Mouse (Mus musculus) liver, embryonic 14.5 days (tissue): Measurements from ENCODE around the gene Tmem9. TPM values are rescaled to one million over a fixed set of nuclear protein-coding genes. Genes with fewer than 3 reads are reported as not detected.
A peak's percentile ranks its signal among the peaks of the same experiment; 100 is the strongest.

Experiments used
- ATAC-seq: fragments of 200-750 bp; cut with Nextera tagmentation; 2 replicates; pipeline ENCODE4 v1.8.0; 2017; ENCODE audit warnings: moderate number of reproducible peaks, mild to moderate bottlenecking, moderate library complexity; ENCODE audit not compliant: insufficient read depth
- DNase-seq, 3 experiments: peaks; one replicate each; pipeline ENCODE4 v3.0.0-alpha.2; 2012 to 2013; ENCODE audit warnings: low read depth in 3 of 3, low spot score in 3 of 3
- H3K27ac ChIP-seq: fragments of 300-500 bp; sonication (generic); 2 replicates; pipeline ENCODE4 v1.5.1; 2014; ENCODE audit warnings: moderate library complexity, mild to moderate bottlenecking, control low read depth, inconsistent platforms
- H3K27me3 ChIP-seq: fragments of 300-500 bp; sonication (generic); 2 replicates; pipeline ENCODE4 v1.6.1; 2014; ENCODE audit warnings: mild to moderate bottlenecking, low read length, moderate library complexity; ENCODE audit not compliant: control insufficient read depth, insufficient read depth
- H3K36me3 ChIP-seq: fragments of 300-500 bp; sonication (generic); replicated peaks from 2 replicates; pipeline ENCODE4 v1.6.1; 2014; ENCODE audit warnings: low read depth; ENCODE audit not compliant: control insufficient read depth, insufficient read depth
- H3K4me1 ChIP-seq, 2 experiments: fragments of 200-500 bp in 1 of 2; fragments of 300-500 bp in 1 of 2; sonication (generic) in 1 of 2; replicated peaks; 2 replicates each; pipeline ENCODE4 v1.6.1; 2012 to 2014; ENCODE audit warnings: antibody characterized with exemption in 1 of 2, inconsistent platforms in 1 of 2, low read length in 1 of 2; ENCODE audit not compliant: control insufficient read depth in 2 of 2, insufficient read depth in 2 of 2
- H3K4me2 ChIP-seq: fragments of 300-500 bp; sonication (generic); 2 replicates; pipeline ENCODE4 v1.6.1; 2014; ENCODE audit warnings: low read depth, mild to moderate bottlenecking, control low read depth, moderate library complexity
- H3K4me3 ChIP-seq, 2 experiments: fragments of 200-500 bp in 1 of 2; fragments of 300-500 bp in 1 of 2; sonication (generic) in 1 of 2; 2 replicates each; pipeline ENCODE4 v1.5.1; 2012 to 2014; ENCODE audit warnings: low read depth in 2 of 2, low read length in 2 of 2, mild to moderate bottlenecking in 2 of 2, control low read depth in 1 of 2, inconsistent platforms in 1 of 2, moderate library complexity in 1 of 2; ENCODE audit not compliant: insufficient read depth in 1 of 2
- H3K9ac ChIP-seq: fragments of 300-500 bp; sonication (generic); replicated peaks from 2 replicates; pipeline ENCODE4 v1.6.1; 2014; ENCODE audit warnings: mild to moderate bottlenecking, control low read depth, moderate library complexity
- H3K9me3 ChIP-seq: fragments of 300-500 bp; sonication (generic); 2 replicates; pipeline ENCODE4 v1.6.1; 2016; ENCODE audit warnings: low read length, mixed read lengths; ENCODE audit not compliant: control insufficient read depth
- CTCF ChIP-seq: IDR thresholded peaks from 2 replicates; pipeline ENCODE4 v1.5.1; 2016; ENCODE audit warnings: antibody characterized with exemption, low read depth, control low read depth
- EP300 ChIP-seq: IDR thresholded peaks from 2 replicates; pipeline ENCODE4 v1.6.1; 2016; ENCODE audit warnings: antibody characterized with exemption, low read depth
- WGBS: fragments of 180-500 bp; shearing (Covaris S2); extraction: QIAGEN DNeasy Blood & Tissue Kit; methylation state at CpG from one replicate; pipeline ENCODE4 v1.1.7; 2014; ENCODE audit not compliant: insufficient replicate concordance; 5-methylcytosine and 5-hydroxymethylcytosine counted together
- polyA plus RNA-seq, 2 experiments: library from polyadenylated mRNA; depleted of rRNA in 1 of 2; stranded (reverse) in 1 of 2; unstranded in 1 of 2; fragments of >200 nt; fragmentation: Nextera tagmentation in 1 of 2; extraction: Ambion mirVana in 1 of 2; gene quantifications; 2 replicates each; pipeline versions ENCODE4 v1.2.1 to v1.2.3; 2012 to 2014

The Tmem9 gene
- polyA plus RNA-seq, 2 experiments = 44.2 to 44.4 TPM

- ATAC-seq = no peak
Observed at GRCm38 (mm10) chr1:136010247-136010646, 2.3 kb downstream of the Tmem9 start.

GRCm38 (mm10) chr1:136013513-136013912 is 5.6 kb downstream of the Tmem9 start:
- 55% methylated on average over 4 of the region's 4 CpGs for WGBS
- H3K4me2 ChIP-seq = peak overlapping the region; percentile 26; the same call in 1 of the 2 replicates
- DNase-seq (no peak), ATAC-seq (no peak)
- peaks cover 58 to 67% of the 10 kb centered on the region in 2 experiments for H3K4me1 ChIP-seq
- no peaks in the 10 kb centered on the region for H3K36me3 ChIP-seq
- 0 out of 2 replicates have a peak overlapping the region, but pooled peaks have one; percentile 23 for H3K9ac ChIP-seq
- no peak for TF ChIP-seq EP300
- TF ChIP-seq CTCF = no peak
- peak overlapping the region; percentile 94 for H3K27ac ChIP-seq
- no peak overlapping the region for H3K4me3 ChIP-seq
- no peaks in the 10 kb centered on the region for H3K27me3 ChIP-seq
- no peaks in the 10 kb centered on the region for H3K9me3 ChIP-seq

More at GRCm38 (mm10) chr1:136010247-136010646, 2.3 kb downstream of the Tmem9 start:
- 87% methylated on average over 4 of the region's 4 CpGs for WGBS
- no peaks in the 10 kb centered on the region for H3K9me3 ChIP-seq
- no peak overlapping the region for H3K4me2 ChIP-seq
- H3K4me3 ChIP-seq = no peak overlapping the region
- H3K4me1 ChIP-seq = peaks cover 44 to 53% of the 10 kb centered on the region in 2 experiments
- H3K9ac ChIP-seq = no peak overlapping the region
- no peaks in the 10 kb centered on the region; the same call in 1 of the 2 replicates for H3K27me3 ChIP-seq
- no peak for DNase-seq
- H3K27ac ChIP-seq = no peak overlapping the region
- no peak for TF ChIP-seq CTCF
- H3K36me3 ChIP-seq = no peaks in the 10 kb centered on the region

GRCm38 (mm10) chr1:136014796-136015502 is 7.0 kb downstream of the Tmem9 start:
- peak overlapping the region; percentile 62 for H3K9ac ChIP-seq
- peak; percentile 80 for ATAC-seq
- H3K4me2 ChIP-seq = peak overlapping the region; percentile 70
- 6% methylated on average over 2 of the region's 2 CpGs for WGBS
- H3K9me3 ChIP-seq = no peaks in the 10 kb centered on the region
- H3K4me3 ChIP-seq = peak overlapping the region in 1 of 2 experiments; percentile 32; a peak in 3 of 4 replicates
- H3K27me3 ChIP-seq = no peaks in the 10 kb centered on the region
- peaks cover 57 to 67% of the 10 kb centered on the region in 2 experiments for H3K4me1 ChIP-seq
- TF ChIP-seq CTCF (no peak), EP300 (peak; percentile 100)
- H3K27ac ChIP-seq = peak overlapping the region; percentile 94
- DNase-seq = peak; percentile 74 to 85 (median 80)
- peaks cover 3% of the 10 kb centered on the region; the same call in 1 of the 2 replicates for H3K36me3 ChIP-seq

- peak overlapping the region; percentile 27 for H3K9ac ChIP-seq
- WGBS = 74% methylated on average over 2 of the region's 2 CpGs
Observed at GRCm38 (mm10) chr1:136017307-136017706, 9.4 kb downstream of the Tmem9 start.

GRCm38 (mm10) chr1:136017907-136018313 is 10.0 kb downstream of the Tmem9 start:
- DNase-seq (peak; percentile 89 to 90 (median 90)), ATAC-seq (peak; percentile 80)
- Histone ChIP-seq H3K9me3 (no peaks in the 10 kb centered on the region), H3K4me3 (peak overlapping the region; percentile 83 to 96), H3K4me2 (peak overlapping the region; percentile 93), H3K36me3 (peaks cover 18% of the 10 kb centered on the region), H3K27ac (peak overlapping the region; percentile 84), H3K27me3 (no peaks in the 10 kb centered on the region), H3K4me1 (peaks cover 45 to 48% of the 10 kb centered on the region in 2 experiments), H3K9ac (peak overlapping the region; percentile 97)
- TF ChIP-seq CTCF (0 out of 2 replicates have a peak, but pooled peaks have one; percentile 3), EP300 (no peak)
- 1% methylated on average over 22 of the region's 22 CpGs for WGBS

More at GRCm38 (mm10) chr1:136017307-136017706, 9.4 kb downstream of the Tmem9 start:
- H3K4me1 ChIP-seq = peaks cover 47 to 52% of the 10 kb centered on the region in 2 experiments
- ATAC-seq (peak; percentile 19; the same call in 1 of the 2 replicates), DNase-seq (no peak)
- peaks cover 18% of the 10 kb centered on the region for H3K36me3 ChIP-seq
- peak overlapping the region; percentile 93 for H3K4me2 ChIP-seq
- peak overlapping the region; percentile 66 for H3K27ac ChIP-seq
- H3K4me3 ChIP-seq = peak overlapping the region in 1 of 2 experiments; percentile 96; a peak in 2 of 4 replicates
- no peaks in the 10 kb centered on the region for H3K9me3 ChIP-seq
- H3K27me3 ChIP-seq = no peaks in the 10 kb centered on the region
- TF ChIP-seq EP300 = no peak
